Mouse (Mus musculus) heart, postnatal 0 days (tissue): ENCODE measurements around the gene 2310030G06Rik.

Source experiments
- CTCF ChIP-seq: IDR thresholded peaks from 2 replicates; pipeline ENCODE4 v1.5.1; 2016; ENCODE audit warnings: antibody characterized with exemption, control low read depth, low read depth
- EP300 ChIP-seq: IDR thresholded peaks from 2 replicates; pipeline ENCODE4 v1.6.1; 2016; ENCODE audit warnings: antibody characterized with exemption, low read depth

DNA sequence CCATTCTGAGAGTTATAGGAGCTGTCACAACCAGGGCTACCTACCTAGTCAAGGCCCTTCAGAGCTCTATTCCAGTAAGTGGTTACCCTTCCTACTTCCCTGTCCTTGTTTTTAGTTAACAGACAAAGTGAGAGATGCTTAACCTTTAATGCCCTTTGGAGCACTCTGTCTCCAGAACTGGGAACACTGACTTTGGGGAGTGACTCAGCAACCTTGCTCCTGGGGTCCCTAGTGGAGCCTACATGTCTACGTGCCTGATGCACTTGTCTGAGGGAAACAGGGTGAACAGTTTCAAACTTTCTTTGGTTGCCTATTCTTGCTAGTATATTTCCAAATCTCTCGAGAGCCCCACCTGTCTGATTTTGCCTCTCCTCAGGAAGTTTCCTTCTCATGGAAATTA is 3.6 kb downstream of the 2310030G06Rik start:
- TF ChIP-seq CTCF (no peak), EP300 (no peak)
